Mouse (Mus musculus): ENCODE measurements around the gene Prelid3b. TPM values are rescaled to one million over a fixed set of nuclear protein-coding genes. Genes with fewer than 3 reads are reported as not detected.

Prelid3b gene
- polyA plus RNA-seq, 1 experiment, result 21.6 TPM

DNA sequence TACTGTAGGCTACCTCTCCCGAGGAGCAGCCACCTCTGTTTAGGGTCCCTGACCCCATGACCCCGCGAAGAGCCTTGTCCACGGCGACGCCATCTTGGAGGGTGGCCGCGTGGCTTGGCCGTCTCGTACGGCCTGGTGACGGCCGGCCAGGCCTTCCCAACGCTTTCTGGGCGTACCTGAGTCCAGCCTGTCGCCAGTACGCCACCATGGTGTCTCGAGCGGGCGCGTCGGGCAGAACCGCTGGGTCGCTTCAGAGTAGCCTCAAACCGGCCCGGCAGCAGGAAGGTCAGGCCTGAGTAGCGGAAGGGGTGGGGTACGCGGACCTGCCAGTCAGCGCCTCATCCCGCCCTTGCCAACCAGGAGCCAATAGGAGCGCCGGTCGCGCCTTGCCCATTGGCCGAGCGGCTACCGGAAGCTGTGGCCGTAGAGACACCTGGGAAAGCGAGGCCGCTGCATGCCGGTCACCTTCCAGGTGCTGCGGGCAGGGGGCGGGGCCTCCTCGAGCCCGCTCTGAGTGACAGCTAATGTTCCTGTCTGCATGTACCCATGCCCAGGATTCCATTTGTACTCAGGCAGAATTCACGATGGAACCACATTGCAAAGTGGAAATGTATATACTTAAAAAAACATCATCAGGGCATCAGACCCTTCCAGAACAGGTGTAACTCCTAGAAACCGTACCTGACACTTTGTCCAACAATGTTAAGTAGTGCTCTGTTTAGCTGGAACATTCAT is 8.9 kb downstream of the Prelid3b start, which contains the start of gene Atp5e:
Gene Atp5e (minus strand): TSS at position 317 of the 735 bp plus-strand sequence.
- H3K36me3 ChIP-seq (ENCODE audit: control insufficient read depth, insufficient read depth, low read length), result peaks cover 18% of the 10 kb centered on the region
- DNase-seq (ENCODE audit: low read depth in 1 of 2, low spot score in 2 of 2), result peak; percentile 69 to 98
- 2% methylated on average over 48 of the region's 48 CpGs for WGBS

DNA sequence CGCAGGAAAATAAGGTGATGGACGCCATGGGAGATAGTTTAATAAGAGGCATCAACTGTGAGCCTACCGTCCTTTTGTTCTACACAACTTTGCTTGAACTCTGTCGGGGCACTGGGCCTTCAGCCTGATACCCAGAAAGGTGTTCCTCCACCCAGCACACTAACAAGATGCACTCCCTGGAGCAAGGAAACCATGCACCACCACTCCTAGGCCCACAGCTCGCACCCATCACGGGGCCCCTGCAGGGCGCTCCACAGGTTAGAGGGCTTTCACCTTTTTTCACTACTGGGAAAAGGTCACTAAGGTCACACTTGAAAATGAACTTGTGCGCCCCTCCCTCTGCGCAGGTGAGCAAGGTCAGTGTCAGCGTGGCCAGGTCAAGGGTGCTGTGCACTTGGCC is 9.5 kb downstream of the Prelid3b start:
- Histone ChIP-seq H3K36me3 (ENCODE audit: control insufficient read depth, insufficient read depth, low read length) (peaks cover 18% of the 10 kb centered on the region), H3K4me1 (ENCODE audit: control insufficient read depth, insufficient read depth, insufficient read length) (peaks cover 4% of the 10 kb centered on the region), H3K4me3 (ENCODE audit: extremely low read depth, insufficient read depth, insufficient read length) (peak overlapping the region; percentile 93), H3K27ac (ENCODE audit: insufficient read depth, low read length) (no peak overlapping the region; the same call in 1 of the 2 replicates), H3K27me3 (ENCODE audit: control insufficient read depth, insufficient read depth, low read length) (no peaks in the 10 kb centered on the region)
- DNase-seq (ENCODE audit: low read depth in 1 of 2, low spot score in 2 of 2), result peak in 1 of 2 experiments; percentile 11
- WGBS, result 33% methylated on average over 10 of the region's 10 CpGs
- TF ChIP-seq CTCF (IDR thresholded peaks at IDR 0.05; ENCODE audit: extremely low read depth, insufficient read depth, insufficient read length, insufficient replicate concordance) (no peak), POLR2A (IDR thresholded peaks at IDR 0.05; ENCODE audit: low read depth, low read length) (no peak)

More for the DNA sequence above, 8.9 kb downstream of the Prelid3b start, which contains the start of gene Atp5e:
- H3K4me1 ChIP-seq (ENCODE audit: control insufficient read depth, insufficient read depth, insufficient read length), result peaks cover 4% of the 10 kb centered on the region
- peak within 1 kb of the TSS; percentile 93 for H3K4me3 ChIP-seq (ENCODE audit: extremely low read depth, insufficient read depth, insufficient read length)
- TF ChIP-seq POLR2A (IDR thresholded peaks at IDR 0.05; ENCODE audit: low read depth, low read length) (peak; percentile 44), CTCF (IDR thresholded peaks at IDR 0.05; ENCODE audit: extremely low read depth, insufficient read depth, insufficient read length, insufficient replicate concordance) (no peak)
- peak within 1 kb of the TSS; percentile 64 for H3K27ac ChIP-seq (ENCODE audit: insufficient read depth, low read length)
- H3K27me3 ChIP-seq (ENCODE audit: control insufficient read depth, insufficient read depth, low read length), result no peaks in the 10 kb centered on the region

DNA sequence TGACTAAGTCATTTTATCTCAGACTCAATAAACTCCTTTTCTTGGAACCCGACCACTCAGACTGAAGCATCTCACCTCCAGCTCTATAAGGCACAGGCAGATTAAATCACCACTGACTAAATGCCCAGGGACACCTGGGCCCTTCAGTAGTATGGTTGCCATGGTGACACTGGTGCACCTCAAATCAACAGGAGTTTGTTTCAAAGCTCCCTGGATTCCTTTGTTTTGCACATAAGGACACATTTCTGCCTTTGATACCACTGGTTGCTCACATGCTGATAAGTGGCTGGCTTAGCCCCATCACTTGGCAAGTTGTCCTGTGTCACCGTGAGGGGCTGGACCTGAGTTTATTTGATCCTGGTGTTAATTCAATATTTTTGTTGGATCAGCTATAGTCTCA is 13.5 kb downstream of the Prelid3b start:
- no peaks in the 10 kb centered on the region for H3K27me3 ChIP-seq (ENCODE audit: control insufficient read depth, insufficient read depth, low read length)
- 73% methylated on average over 2 of the region's 2 CpGs for WGBS
- TF ChIP-seq POLR2A (IDR thresholded peaks at IDR 0.05; ENCODE audit: low read depth, low read length) (no peak), CTCF (IDR thresholded peaks at IDR 0.05; ENCODE audit: extremely low read depth, insufficient read depth, insufficient read length, insufficient replicate concordance) (no peak)
- H3K36me3 ChIP-seq (ENCODE audit: control insufficient read depth, insufficient read depth, low read length), result peaks cover 11% of the 10 kb centered on the region
- no peak overlapping the region for H3K27ac ChIP-seq (ENCODE audit: insufficient read depth, low read length)
- no peak for DNase-seq (ENCODE audit: low read depth in 1 of 2, low spot score in 2 of 2)
- H3K4me1 ChIP-seq (ENCODE audit: control insufficient read depth, insufficient read depth, insufficient read length), result peaks cover 4% of the 10 kb centered on the region
- H3K4me3 ChIP-seq (ENCODE audit: extremely low read depth, insufficient read depth, insufficient read length), result no peak overlapping the region

DNA sequence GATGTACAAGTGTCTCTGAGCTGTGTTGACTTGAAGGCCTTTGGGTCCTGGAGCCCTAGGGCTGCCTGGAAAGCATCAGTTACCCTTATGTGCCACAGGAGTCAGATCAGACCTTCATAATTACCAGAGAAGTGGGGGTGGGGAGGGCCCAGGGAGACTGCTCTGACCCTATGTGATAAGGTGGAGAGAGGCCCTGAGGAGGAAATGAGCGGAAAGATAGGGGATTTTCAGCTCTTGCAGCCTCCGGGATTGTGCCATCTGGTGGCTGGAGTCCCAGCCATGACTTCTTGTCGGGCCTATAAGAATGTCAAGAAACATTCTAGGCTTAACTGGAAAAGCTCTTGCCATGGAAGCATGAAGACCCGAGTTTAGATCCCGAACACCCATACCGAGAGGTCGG is 19.2 kb downstream of the Prelid3b start:
- H3K27ac ChIP-seq (ENCODE audit: insufficient read depth, low read length), result no peak overlapping the region
- WGBS, result 66% methylated on average over 7 of the region's 7 CpGs
- no peak overlapping the region for H3K4me3 ChIP-seq (ENCODE audit: extremely low read depth, insufficient read depth, insufficient read length)
- no peaks in the 10 kb centered on the region for H3K36me3 ChIP-seq (ENCODE audit: control insufficient read depth, insufficient read depth, low read length)
- TF ChIP-seq CTCF (IDR thresholded peaks at IDR 0.05; ENCODE audit: extremely low read depth, insufficient read depth, insufficient read length, insufficient replicate concordance), result peak; percentile 30; the same call in 1 of the 2 replicates
- no peak for TF ChIP-seq POLR2A (IDR thresholded peaks at IDR 0.05; ENCODE audit: low read depth, low read length)
- no peak for DNase-seq (ENCODE audit: low read depth in 1 of 2, low spot score in 2 of 2)
- no peaks in the 10 kb centered on the region for H3K27me3 ChIP-seq (ENCODE audit: control insufficient read depth, insufficient read depth, low read length)
- no peaks in the 10 kb centered on the region for H3K4me1 ChIP-seq (ENCODE audit: control insufficient read depth, insufficient read depth, insufficient read length)

DNA sequence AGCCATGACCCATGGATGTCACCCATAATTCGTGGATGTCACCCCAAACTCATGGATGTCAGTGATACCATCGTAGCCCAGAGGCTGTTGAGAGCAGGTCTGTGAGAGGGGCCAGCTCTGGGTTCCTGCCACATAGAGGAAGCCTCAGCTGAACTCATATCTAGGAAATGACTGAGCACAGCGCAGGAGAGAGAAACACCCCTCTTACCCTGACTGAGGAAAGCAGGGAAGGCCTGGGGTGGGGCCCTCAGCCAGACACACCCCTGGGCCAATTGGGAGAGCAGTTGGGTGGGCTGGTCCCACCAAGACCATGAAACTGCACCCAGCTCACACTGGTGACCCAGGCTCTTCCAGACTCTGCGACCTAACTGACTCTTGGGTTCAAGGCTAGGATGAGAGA is 22.5 kb downstream of the Prelid3b start, which contains the start of gene Tubb1:
Gene Tubb1 (plus strand): TSS at position 343 of the 400 bp plus-strand sequence.
- TF ChIP-seq POLR2A (IDR thresholded peaks at IDR 0.05; ENCODE audit: low read depth, low read length) (no peak), CTCF (IDR thresholded peaks at IDR 0.05; ENCODE audit: extremely low read depth, insufficient read depth, insufficient read length, insufficient replicate concordance) (no peak)
- no peak for DNase-seq (ENCODE audit: low read depth in 1 of 2, low spot score in 2 of 2)
- Histone ChIP-seq H3K27me3 (ENCODE audit: control insufficient read depth, insufficient read depth, low read length) (no peaks in the 10 kb centered on the region), H3K36me3 (ENCODE audit: control insufficient read depth, insufficient read depth, low read length) (no peaks in the 10 kb centered on the region), H3K4me1 (ENCODE audit: control insufficient read depth, insufficient read depth, insufficient read length) (no peaks in the 10 kb centered on the region), H3K4me3 (ENCODE audit: extremely low read depth, insufficient read depth, insufficient read length) (no peak within 1 kb of the TSS), H3K27ac (ENCODE audit: insufficient read depth, low read length) (no peak within 1 kb of the TSS)
- WGBS, result 45% methylated on average over 4 of the region's 4 CpGs

DNA sequence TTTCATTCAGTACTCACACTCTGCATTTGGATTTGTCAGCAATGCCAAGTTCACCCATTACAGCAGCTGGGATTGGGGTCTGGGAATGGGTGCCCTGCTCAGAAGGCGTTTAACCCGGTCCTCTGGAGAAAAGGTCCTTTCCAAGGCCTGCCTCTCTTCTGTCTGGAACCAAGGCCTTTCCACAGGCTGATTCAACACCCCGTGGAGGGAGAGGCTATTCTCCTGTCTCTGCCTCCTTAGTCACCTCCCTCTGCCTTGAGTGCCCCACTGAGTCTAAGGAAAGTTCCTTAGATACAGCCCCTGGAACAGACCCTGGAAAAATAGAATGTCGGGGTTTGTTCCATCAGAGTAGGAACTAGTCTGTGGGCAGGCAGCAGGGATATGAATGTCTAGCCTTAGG is 24.5 kb downstream of the Prelid3b start:
- H3K4me3 ChIP-seq (ENCODE audit: extremely low read depth, insufficient read depth, insufficient read length), result no peak overlapping the region
- no peaks in the 10 kb centered on the region for H3K36me3 ChIP-seq (ENCODE audit: control insufficient read depth, insufficient read depth, low read length)
- H3K27me3 ChIP-seq (ENCODE audit: control insufficient read depth, insufficient read depth, low read length), result no peaks in the 10 kb centered on the region
- no peak overlapping the region for H3K27ac ChIP-seq (ENCODE audit: insufficient read depth, low read length)
- TF ChIP-seq POLR2A (IDR thresholded peaks at IDR 0.05; ENCODE audit: low read depth, low read length) (no peak), CTCF (IDR thresholded peaks at IDR 0.05; ENCODE audit: extremely low read depth, insufficient read depth, insufficient read length, insufficient replicate concordance) (no peak)
- WGBS, result 86% methylated on average over 4 of the region's 4 CpGs
- DNase-seq (ENCODE audit: low read depth in 1 of 2, low spot score in 2 of 2), result no peak
- H3K4me1 ChIP-seq (ENCODE audit: control insufficient read depth, insufficient read depth, insufficient read length), result no peaks in the 10 kb centered on the region

DNA sequence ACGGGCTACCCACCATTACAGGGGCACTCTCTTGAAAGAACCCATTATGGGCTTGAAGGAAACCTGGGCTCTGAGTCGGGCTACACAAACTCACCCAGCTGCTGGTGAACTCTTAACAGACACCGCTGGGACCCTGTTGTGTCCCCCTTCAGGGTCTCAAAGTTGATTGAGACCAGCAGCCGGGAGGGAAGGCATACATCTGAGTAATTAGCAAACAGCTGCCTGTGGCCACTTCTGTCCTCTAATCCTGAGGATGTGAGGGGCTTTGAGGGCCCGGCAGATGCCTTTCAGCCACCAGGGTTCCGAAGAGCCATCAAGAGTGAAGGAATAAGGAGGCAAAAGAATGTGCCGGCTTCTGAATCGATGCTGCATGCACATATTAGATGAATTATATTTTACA is 26.0 kb downstream of the Prelid3b start:
- H3K4me1 ChIP-seq (ENCODE audit: control insufficient read depth, insufficient read depth, insufficient read length), result no peaks in the 10 kb centered on the region

More for the DNA sequence above, 26.0 kb downstream of the Prelid3b start:
- WGBS, result 89% methylated on average over 8 of the region's 8 CpGs
- Histone ChIP-seq H3K4me3 (ENCODE audit: extremely low read depth, insufficient read depth, insufficient read length) (no peak overlapping the region), H3K27ac (ENCODE audit: insufficient read depth, low read length) (no peak overlapping the region), H3K36me3 (ENCODE audit: control insufficient read depth, insufficient read depth, low read length) (no peaks in the 10 kb centered on the region), H3K27me3 (ENCODE audit: control insufficient read depth, insufficient read depth, low read length) (no peaks in the 10 kb centered on the region)
- no peak for DNase-seq (ENCODE audit: low read depth in 1 of 2, low spot score in 2 of 2)
- TF ChIP-seq POLR2A (IDR thresholded peaks at IDR 0.05; ENCODE audit: low read depth, low read length) (no peak), CTCF (IDR thresholded peaks at IDR 0.05; ENCODE audit: extremely low read depth, insufficient read depth, insufficient read length, insufficient replicate concordance) (no peak)
